Mouse (Mus musculus) liver, adult 2 months (tissue): ENCODE measurements at regions not wholly inside any gene's neighbourhood (a gene's known extent, or its start where the extent isn't known, plus 50 kb on each side); places are given as distances from the start of the nearest gene placed in this dataset.

Experiments used
- CTCF ChIP-seq: fragments of 200-500 bp; IDR thresholded peaks from 2 replicates; pipeline ENCODE4 v1.5.1; 2011; ENCODE audit warnings: low read depth, low read length, control low read depth
- POLR2A ChIP-seq: fragments of 200-500 bp; IDR thresholded peaks from 2 replicates; pipeline ENCODE4 v1.6.1; 2011; ENCODE audit warnings: low read length, control low read depth; ENCODE audit not compliant: insufficient read depth; ENCODE audit errors: extremely low read depth

DNA sequence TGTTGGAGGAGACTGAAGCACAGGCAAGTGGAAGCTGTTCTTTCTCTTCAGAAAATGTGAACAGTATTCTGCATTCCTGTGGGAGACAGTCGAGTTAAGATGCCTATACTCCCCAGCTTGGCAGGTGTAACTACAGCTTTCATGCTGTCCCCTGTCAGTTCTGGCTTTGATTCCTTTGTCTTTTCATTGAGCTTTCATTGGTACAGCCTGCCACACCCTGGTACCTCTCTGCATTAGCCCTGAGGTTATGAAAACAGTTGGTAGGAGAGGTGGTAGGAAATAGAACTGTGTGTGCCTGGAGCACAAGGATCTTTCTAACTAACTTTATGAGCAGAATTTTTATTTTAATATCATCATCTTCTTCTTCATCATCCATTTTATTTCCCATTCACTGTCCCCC is 551.6 kb downstream of the Car8 start:
- no peak for TF ChIP-seq CTCF
- no peak for TF ChIP-seq POLR2A
